Comparison of ENCODE assay signal across 10 mouse cellular contexts in genomic region chr3:121448029-121448468, GRCm38 (mm10). TPM values are rescaled to one million over a fixed set of nuclear protein-coding genes. Genes with fewer than 3 reads are reported as not detected.
DNase-seq lines count a peak whose midpoint lies in the region; ATAC-seq and TF ChIP-seq lines count a peak whose summit lies in the region.
"Had no signal": no experiment of that assay in that cellular context is flagged by ENCODE, and none has a peak within 500 bp of the region (broad histone marks: within the 10 kb centered on the region; RNA-seq: fewer than 3 reads in every experiment).

No protein-coding gene starts in this region.

- TF ChIP-seq CTCF in liver, postnatal 0 days (IDR thresholded peaks at IDR 0.05; ENCODE audit: low read depth) = no peak

- H3K27ac ChIP-seq in liver, postnatal 0 days (ENCODE audit: low read depth) = peak overlapping the region; percentile 66
- no peak overlapping the region for H3K27ac ChIP-seq in liver, embryonic 12.5 days
- H3K27ac ChIP-seq in forebrain, embryonic 16.5 days (ENCODE audit: low read length) = no peak overlapping the region
- H3K27ac ChIP-seq in kidney, embryonic 16.5 days (ENCODE audit: low read length) = peak overlapping the region; percentile 12; the same call in 1 of the 2 replicates
- H3K27ac ChIP-seq in stomach, embryonic 14.5 days (ENCODE audit: low read length) = peak overlapping the region; percentile 36; the same call in 1 of the 2 replicates

- H3K4me2 ChIP-seq in liver, postnatal 0 days (ENCODE audit: low read depth, low read length) = 0 out of 2 replicates have a peak overlapping the region, but pooled peaks have one; percentile 9
- H3K4me2 ChIP-seq in liver, embryonic 12.5 days = no peak overlapping the region
- H3K4me2 ChIP-seq in forebrain, embryonic 16.5 days (ENCODE audit: low read length) = 0 out of 2 replicates have a peak overlapping the region, but pooled peaks have one; percentile 12
- peak overlapping the region; percentile 36 for H3K4me2 ChIP-seq in kidney, embryonic 16.5 days (replicated peaks; ENCODE audit: low read depth, low read length)
- no peak overlapping the region for H3K4me2 ChIP-seq in stomach, embryonic 14.5 days (replicated peaks; ENCODE audit: low read depth, low read length)

- DNase-seq in liver, postnatal 0 days = no peak
- DNase-seq in urinary bladder, postnatal 36 days (ENCODE audit: low spot score in 2 of 2) = no peak
- no peak for DNase-seq in adrenal gland, adult 2 months
- DNase-seq: heart, adult 18-20 months; right cerebral cortex, postnatal 14 days had no signal

- H3K9me3 ChIP-seq in liver, postnatal 0 days (ENCODE audit: low read length) = no peaks in the 10 kb centered on the region
- no peaks in the 10 kb centered on the region for H3K9me3 ChIP-seq in liver, embryonic 12.5 days (replicated peaks)
- H3K9me3 ChIP-seq in forebrain, embryonic 16.5 days (ENCODE audit: control insufficient read depth, low read length) = no peaks in the 10 kb centered on the region
- no peaks in the 10 kb centered on the region for H3K9me3 ChIP-seq in kidney, embryonic 16.5 days (ENCODE audit: low read length)
- no peaks in the 10 kb centered on the region for H3K9me3 ChIP-seq in stomach, embryonic 14.5 days (ENCODE audit: control insufficient read depth, low read depth, low read length)
- H3K9me3 ChIP-seq: G1E had no signal

- no peak overlapping the region for H3K9ac ChIP-seq in liver, postnatal 0 days (replicated peaks)
- no peak overlapping the region for H3K9ac ChIP-seq in liver, embryonic 12.5 days
- H3K9ac ChIP-seq in forebrain, embryonic 16.5 days (replicated peaks; ENCODE audit: low read depth, low read length) = 0 out of 2 replicates have a peak overlapping the region, but pooled peaks have one; percentile 0
- no peak overlapping the region for H3K9ac ChIP-seq in kidney, embryonic 16.5 days (replicated peaks; ENCODE audit: low read length)
- H3K9ac ChIP-seq in stomach, embryonic 14.5 days (replicated peaks; ENCODE audit: low read depth, low read length) = no peak overlapping the region

- H3K4me1 ChIP-seq in liver, postnatal 0 days (ENCODE audit: insufficient read depth) = peaks cover 22% of the 10 kb centered on the region
- peaks cover 48% of the 10 kb centered on the region for H3K4me1 ChIP-seq in liver, embryonic 12.5 days
- peaks cover 14% of the 10 kb centered on the region for H3K4me1 ChIP-seq in forebrain, embryonic 16.5 days (replicated peaks; ENCODE audit: control insufficient read depth, insufficient read depth, low read length)
- peaks cover 37% of the 10 kb centered on the region for H3K4me1 ChIP-seq in kidney, embryonic 16.5 days (ENCODE audit: insufficient read depth, low read length)
- H3K4me1 ChIP-seq in stomach, embryonic 14.5 days (ENCODE audit: control insufficient read depth, insufficient read depth, low read length) = peaks cover 26% of the 10 kb centered on the region; the same call in 1 of the 2 replicates

- no peaks in the 10 kb centered on the region for H3K27me3 ChIP-seq in liver, postnatal 0 days (ENCODE audit: insufficient read depth, low read length)
- H3K27me3 ChIP-seq in liver, embryonic 12.5 days (replicated peaks) = no peaks in the 10 kb centered on the region
- H3K27me3 ChIP-seq in forebrain, embryonic 16.5 days (replicated peaks; ENCODE audit: control insufficient read depth, insufficient read depth, low read length) = no peaks in the 10 kb centered on the region
- no peaks in the 10 kb centered on the region for H3K27me3 ChIP-seq in kidney, embryonic 16.5 days (ENCODE audit: insufficient read depth, low read length)
- H3K27me3 ChIP-seq in stomach, embryonic 14.5 days (ENCODE audit: control insufficient read depth, insufficient read depth, low read length) = no peaks in the 10 kb centered on the region

- TF ChIP-seq EP300 in liver, postnatal 0 days (IDR thresholded peaks at IDR 0.05; ENCODE audit: low read depth) = no peak

- no peak for ATAC-seq in liver, postnatal 0 days
- ATAC-seq in liver, embryonic 12.5 days = no peak
- peak; percentile 31; the same call in 1 of the 2 replicates for ATAC-seq in forebrain, embryonic 16.5 days
- ATAC-seq in kidney, embryonic 16.5 days (ENCODE audit: low FRiP score, low TSS enrichment) = peak; percentile 67; the same call in 1 of the 2 replicates
- no peak for ATAC-seq in stomach, embryonic 14.5 days (ENCODE audit: insufficient number of reproducible peaks, insufficient read depth, low FRiP score, low read depth)

- no peak overlapping the region for H3K4me3 ChIP-seq in liver, postnatal 0 days (ENCODE audit: low read depth, low read length)
- no peak overlapping the region for H3K4me3 ChIP-seq in liver, embryonic 12.5 days
- H3K4me3 ChIP-seq in forebrain, embryonic 16.5 days (replicated peaks; ENCODE audit: low read length) = no peak overlapping the region
- H3K4me3 ChIP-seq in kidney, embryonic 16.5 days (ENCODE audit: low read length) = no peak overlapping the region
- H3K4me3 ChIP-seq in stomach, embryonic 14.5 days (ENCODE audit: low read depth, low read length) = no peak overlapping the region

- 62% methylated on average over 11 of the region's 11 CpGs for WGBS in liver, postnatal 0 days (ENCODE audit: insufficient replicate concordance)
- whole genome bisulfite sequencing in liver, embryonic 12.5 days (ENCODE audit: insufficient replicate concordance) = 66% methylated on average over 11 of the region's 11 CpGs
- 5% methylated on average over 11 of the region's 11 CpGs for WGBS in forebrain, embryonic 16.5 days
- WGBS in kidney, embryonic 16.5 days = 37% methylated on average over 11 of the region's 11 CpGs
- 45% methylated on average over 11 of the region's 11 CpGs for WGBS in stomach, embryonic 14.5 days

- H3K36me3 ChIP-seq in liver, postnatal 0 days (replicated peaks; ENCODE audit: insufficient read depth, low read length) = peaks cover 19% of the 10 kb centered on the region
- H3K36me3 ChIP-seq in liver, embryonic 12.5 days = peaks cover 43% of the 10 kb centered on the region
- H3K36me3 ChIP-seq in forebrain, embryonic 16.5 days (ENCODE audit: control insufficient read depth, insufficient read depth) = peaks cover 9% of the 10 kb centered on the region
- H3K36me3 ChIP-seq in kidney, embryonic 16.5 days (ENCODE audit: insufficient read depth, low read length) = peaks cover 37% of the 10 kb centered on the region
- peaks cover 24% of the 10 kb centered on the region for H3K36me3 ChIP-seq in stomach, embryonic 14.5 days (ENCODE audit: control insufficient read depth, insufficient read depth, low read length)
- H3K36me3 ChIP-seq: G1E had no signal

RNA-seq across cellular contexts. Expression of gene Cnn3, which starts 21.8 kb away (rescaled TPM):
- polyA plus RNA-seq in liver, postnatal 0 days (2015; fragmentation: Nextera tagmentation; extraction: Ambion mirVana) = 128 and 143 TPM in 2 replicates
- 138 and 143 TPM in 2 replicates for polyA plus RNA-seq in liver, embryonic 12.5 days (2016; fragmentation: Nextera tagmentation; extraction: Ambion mirVana)
- polyA plus RNA-seq in forebrain, embryonic 16.5 days (2015; fragmentation: Nextera tagmentation; extraction: Ambion mirVana) = 554 and 700 TPM in 2 replicates
- 620 and 668 TPM in 2 replicates for polyA plus RNA-seq in kidney, embryonic 16.5 days (2015; fragmentation: Nextera tagmentation; extraction: Ambion mirVana)
- 679 and 695 TPM in 2 replicates for polyA plus RNA-seq in stomach, embryonic 14.5 days (2014; fragmentation: Nextera tagmentation; extraction: Ambion mirVana)
- total RNA-seq in adrenal gland, adult 2 months (2021) = 100 to 1,000 TPM; 282 to 367 TPM
- 182 and 197 TPM in 2 replicates for polyA plus RNA-seq in adrenal gland, adult 2 months (2012; rRNA removed)
- polyA plus RNA-seq: G1E had no signal

Comparison
In these comparisons a context has a peak if more than half of its experiments do, and no peak if none do; other contexts are left out.
1. H3K27ac ChIP-seq: peak in liver, postnatal 0 days (single experiment), kidney, embryonic 16.5 days (single experiment) and stomach, embryonic 14.5 days (single experiment); none in liver, embryonic 12.5 days (single experiment) and forebrain, embryonic 16.5 days (single experiment).
2. H3K4me2 ChIP-seq: peak in liver, postnatal 0 days (single experiment), forebrain, embryonic 16.5 days (single experiment) and kidney, embryonic 16.5 days (single experiment); none in liver, embryonic 12.5 days (single experiment) and stomach, embryonic 14.5 days (single experiment).
3. ATAC-seq: peak in forebrain, embryonic 16.5 days (single experiment) and kidney, embryonic 16.5 days (single experiment); none in liver, postnatal 0 days (single experiment), liver, embryonic 12.5 days (single experiment) and stomach, embryonic 14.5 days (single experiment).